Mouse (Mus musculus) CH12.LX (cell line): ENCODE data around the gene Fbxw11. TPM values are rescaled to one million over a fixed set of nuclear protein-coding genes. Genes with fewer than 3 reads are reported as not detected.

Source experiments
- DNase-seq: peaks from one replicate; pipeline ENCODE4 v3.0.0-alpha.2; 2013; ENCODE audit errors: extremely low read depth
- H3K27ac ChIP-seq: 2 replicates; pipeline ENCODE4 v1.5.1; 2012; ENCODE audit warnings: low read depth, mild to moderate bottlenecking, control low read depth, moderate library complexity; ENCODE audit not compliant: insufficient read depth
- H3K27me3 ChIP-seq: replicated peaks from 2 replicates; pipeline ENCODE3; 2012; ENCODE audit warnings: inconsistent platforms
- H3K36me3 ChIP-seq, 2 experiments: replicated peaks in 1 of 2; 2 replicates each; pipeline versions ENCODE3 to v1.6.1; 2012; ENCODE audit warnings: inconsistent platforms in 1 of 2, low read length in 1 of 2, mild to moderate bottlenecking in 1 of 2, mixed read lengths in 1 of 2, moderate library complexity in 1 of 2; ENCODE audit not compliant: control insufficient read depth in 1 of 2, insufficient read depth in 1 of 2
- H3K4me1 ChIP-seq, 2 experiments: 2 replicates each; pipeline ENCODE4 v1.6.1; 2012; ENCODE audit warnings: inconsistent platforms in 1 of 2, moderate library complexity in 1 of 2; ENCODE audit not compliant: insufficient read depth in 2 of 2, control insufficient read depth in 1 of 2
- H3K4me2 ChIP-seq: 2 replicates; pipeline ENCODE4 v1.6.1; 2012; ENCODE audit warnings: low read depth, mild to moderate bottlenecking, control low read depth; ENCODE audit not compliant: poor library complexity, insufficient read depth, severe bottlenecking
- H3K4me3 ChIP-seq, 3 experiments: fragments of 150-350 bp in 1 of 3; sonication (generic) in 1 of 3; replicated peaks in 1 of 3; 2 replicates each; pipeline versions ENCODE3 to v1.5.1; 2011 to 2012; ENCODE audit warnings: low read depth in 2 of 3, low read length in 2 of 3, mild to moderate bottlenecking in 2 of 3, moderate library complexity in 2 of 3, control low read depth in 1 of 3, improper control_type of control experiment in 1 of 3, inconsistent platforms in 1 of 3, mixed read lengths in 1 of 3; ENCODE audit not compliant: poor library complexity in 1 of 3
- H3K79me2 ChIP-seq: replicated peaks from 2 replicates; pipeline ENCODE4 v1.6.1; 2012; ENCODE audit warnings: mild to moderate bottlenecking, moderate library complexity; ENCODE audit not compliant: control insufficient read depth, poor library complexity, insufficient read depth, severe bottlenecking; ENCODE audit errors: extremely low read depth
- H3K9ac ChIP-seq: 2 replicates; pipeline ENCODE4 v1.6.1; 2012; ENCODE audit warnings: low read depth, mild to moderate bottlenecking, control low read depth, moderate library complexity; ENCODE audit not compliant: insufficient read depth
- H3K9me3 ChIP-seq: replicated peaks from 2 replicates; pipeline ENCODE3; 2012; ENCODE audit warnings: low read length, inconsistent platforms, mixed read lengths
- BHLHE40 ChIP-seq: IDR thresholded peaks from 2 replicates; pipeline ENCODE4 v1.6.1; 2011; ENCODE audit warnings: mild to moderate bottlenecking, low read depth, low read length, improper control_type of control experiment
- CHD1 ChIP-seq: IDR thresholded peaks from 2 replicates; pipeline ENCODE4 v1.6.1; 2012; ENCODE audit warnings: low read depth, low read length, improper control_type of control experiment, inconsistent platforms
- CHD2 ChIP-seq: IDR thresholded peaks from 2 replicates; pipeline ENCODE4 v1.6.1; 2011; ENCODE audit warnings: low read length, improper control_type of control experiment
- CTCF ChIP-seq, 2 experiments: IDR thresholded peaks in 1 of 2; conservative IDR thresholded peaks in 1 of 2; 2 replicates each; pipeline ENCODE4 v1.5.1; 2011 to 2012; ENCODE audit warnings: low read depth in 2 of 2, low read length in 2 of 2, improper control_type of control experiment in 1 of 2, inconsistent platforms in 1 of 2, mild to moderate bottlenecking in 1 of 2, moderate library complexity in 1 of 2
- E2F4 ChIP-seq: IDR thresholded peaks from 2 replicates; pipeline ENCODE4 v1.6.1; 2011; ENCODE audit warnings: low read depth, low read length, improper control_type of control experiment; ENCODE audit not compliant: insufficient replicate concordance
- ELF1 ChIP-seq: IDR thresholded peaks from 2 replicates; pipeline ENCODE4 v1.6.1; 2014; ENCODE audit warnings: low read depth, mild to moderate bottlenecking, inconsistent platforms, low read length, improper control_type of control experiment
- ETS1 ChIP-seq: conservative IDR thresholded peaks from 2 replicates; pipeline ENCODE4 v1.6.1; 2012; ENCODE audit warnings: low read depth, mild to moderate bottlenecking, inconsistent platforms, low read length, improper control_type of control experiment, moderate library complexity
- HCFC1 ChIP-seq: IDR thresholded peaks from 2 replicates; pipeline ENCODE4 v1.6.1; 2012; ENCODE audit warnings: low read depth, mild to moderate bottlenecking, inconsistent platforms, low read length, improper control_type of control experiment
- IRF4 ChIP-seq: IDR thresholded peaks from 2 replicates; pipeline ENCODE4 v1.6.1; 2014; ENCODE audit warnings: low read depth, mild to moderate bottlenecking, inconsistent platforms, low read length, improper control_type of control experiment
- JUN ChIP-seq: IDR thresholded peaks from 2 replicates; pipeline ENCODE4 v1.6.1; 2011; ENCODE audit warnings: low read depth, mild to moderate bottlenecking, low read length, improper control_type of control experiment, moderate library complexity; ENCODE audit not compliant: insufficient read depth
- KAT2A ChIP-seq: IDR thresholded peaks from 2 replicates; pipeline ENCODE4 v1.6.1; 2012; ENCODE audit warnings: low read length, improper control_type of control experiment, inconsistent platforms; ENCODE audit not compliant: insufficient replicate concordance
- MAFK ChIP-seq: IDR thresholded peaks from 2 replicates; pipeline ENCODE4 v1.6.1; 2011; ENCODE audit warnings: low read length, improper control_type of control experiment; ENCODE audit not compliant: insufficient replicate concordance
- MAX ChIP-seq: IDR thresholded peaks from 2 replicates; pipeline ENCODE4 v1.6.1; 2011; ENCODE audit warnings: low read length, improper control_type of control experiment
- NELFE ChIP-seq: IDR thresholded peaks from 2 replicates; pipeline ENCODE4 v1.6.1; 2011; ENCODE audit warnings: low read depth, low read length, improper control_type of control experiment
- POLR2A ChIP-seq: IDR thresholded peaks from 2 replicates; pipeline ENCODE4 v1.6.1; 2011; ENCODE audit warnings: low read depth, mild to moderate bottlenecking, improper control_type of control experiment, low read length
- POLR2AphosphoS2 ChIP-seq: IDR thresholded peaks from 2 replicates; pipeline ENCODE4 v1.6.1; 2011; ENCODE audit warnings: low read depth, low read length, improper control_type of control experiment
- RAD21 ChIP-seq: IDR thresholded peaks from 2 replicates; pipeline ENCODE4 v1.6.1; 2011; ENCODE audit warnings: low read depth, mild to moderate bottlenecking, low read length, improper control_type of control experiment, moderate library complexity
- SMC3 ChIP-seq: IDR thresholded peaks from 2 replicates; pipeline ENCODE4 v1.6.1; 2011; ENCODE audit warnings: low read depth, low read length, improper control_type of control experiment
- TBP ChIP-seq: conservative IDR thresholded peaks from 2 replicates; pipeline ENCODE4 v1.6.1; 2011; ENCODE audit warnings: low read depth, low read length, improper control_type of control experiment
- USF1 ChIP-seq: IDR thresholded peaks from 2 replicates; pipeline ENCODE4 v1.6.1; 2014; ENCODE audit warnings: low read depth, mild to moderate bottlenecking, inconsistent platforms, low read length, improper control_type of control experiment
- USF2 ChIP-seq: conservative IDR thresholded peaks from 2 replicates; pipeline ENCODE4 v1.6.1; 2011; ENCODE audit warnings: low read depth, low read length, improper control_type of control experiment
- ZC3H11A ChIP-seq: IDR thresholded peaks from 2 replicates; pipeline ENCODE4 v1.6.1; 2012; ENCODE audit warnings: low read depth, mild to moderate bottlenecking, inconsistent platforms, low read length, improper control_type of control experiment
- ZNF384 ChIP-seq: IDR thresholded peaks from 2 replicates; pipeline ENCODE4 v1.6.1; 2012; ENCODE audit warnings: low read depth, low read length, improper control_type of control experiment, inconsistent platforms
- dilution Hi-C: fragments of 300-500 bp; cut with MboI; formaldehyde crosslinking; loops from 2 replicates; pipeline ENCODE4 v1.14.3; 2020; ENCODE audit warnings: low sequenced_read_pairs; ENCODE audit not compliant: extremely low pct_unique_long_range_greater_than_20kb, extremely low pct_ligation_motif_present
- in situ Hi-C: fragments of 300-500 bp; cut with MboI; formaldehyde crosslinking; loops from 3 replicates; pipeline ENCODE4 v1.14.3; 2019; ENCODE audit warnings: low sequenced_read_pairs, low pct_ligation_motif_present, low pct_unique_long_range_greater_than_20kb, mixed read lengths
- polyA plus RNA-seq: library from polyadenylated mRNA; unstranded; fragments of >175 nt; gene quantifications from 2 replicates; pipeline ENCODE4 v1.2.1, GENCODE M21; 2012; ENCODE audit warnings: low read depth; ENCODE audit not compliant: insufficient read length
- total RNA-seq, 2 experiments: library from RNA; depleted of rRNA; stranded (reverse); fragments of 300-350 nt in 1 of 2; fragments of >200 nt in 1 of 2; gene quantifications; 2 replicates each; pipeline ENCODE4 v1.2.3; 2012 to 2014

The Fbxw11 gene
- total and polyA plus RNA-seq, 3 experiments, result 54.5 to 85.0 (median 58.5) TPM

DNA sequence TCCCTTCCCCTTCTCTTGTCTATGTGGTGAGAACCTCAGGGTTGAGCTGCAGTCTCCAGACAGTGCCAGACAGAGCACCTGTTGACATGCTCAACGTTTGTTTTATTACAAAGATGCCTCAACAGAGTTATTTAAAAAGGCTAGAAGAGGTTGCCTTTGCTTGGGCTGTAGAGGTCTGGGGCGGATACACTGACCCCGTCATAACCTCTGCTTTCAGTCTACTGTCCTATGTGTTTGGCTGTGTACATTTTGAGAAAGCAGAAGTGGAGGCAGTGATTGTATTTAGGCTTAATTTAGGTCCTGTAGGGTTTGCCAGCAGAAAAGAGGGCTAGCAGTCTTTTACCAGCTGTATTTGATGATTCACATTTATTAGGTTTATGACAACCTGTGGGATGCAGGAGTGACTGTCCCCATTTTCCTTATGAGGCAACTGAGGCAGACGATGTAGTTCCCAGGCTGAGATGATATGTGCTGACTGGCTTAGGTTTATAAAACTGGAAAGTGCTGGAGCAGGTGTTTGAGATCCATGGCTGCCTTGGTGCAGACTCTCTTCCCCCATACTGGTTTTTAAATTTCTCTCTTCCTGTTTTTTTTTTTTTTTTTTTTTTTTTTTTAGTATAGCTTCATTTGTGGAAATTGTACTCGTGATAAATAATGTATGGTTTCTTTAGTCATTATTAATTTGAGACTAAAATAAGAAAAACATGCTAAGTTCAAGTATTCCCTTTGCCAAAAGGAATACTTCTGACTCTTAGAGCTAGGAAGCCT is 40.0 kb downstream of the Fbxw11 start:
- Histone ChIP-seq H3K79me2 (peaks cover 55% of the 10 kb centered on the region), H3K27me3 (no peaks in the 10 kb centered on the region), H3K4me3 (no peak overlapping the region), H3K27ac (no peak overlapping the region), H3K9me3 (no peaks in the 10 kb centered on the region), H3K4me2 (no peak overlapping the region), H3K36me3 (peaks cover 0 to 12% of the 10 kb centered on the region in 2 experiments), H3K4me1 (peaks cover under 1 to 79% of the 10 kb centered on the region in 2 experiments; a peak in 2 of 4 replicates), H3K9ac (no peak overlapping the region)
- in situ Hi-C loops (no loop called here), dilution Hi-C loops (no loop called here)
- no peak for TF ChIP-seq MAFK
- TF ChIP-seq ZNF384, result peak; percentile 80
- DNase-seq, result no peak

DNA sequence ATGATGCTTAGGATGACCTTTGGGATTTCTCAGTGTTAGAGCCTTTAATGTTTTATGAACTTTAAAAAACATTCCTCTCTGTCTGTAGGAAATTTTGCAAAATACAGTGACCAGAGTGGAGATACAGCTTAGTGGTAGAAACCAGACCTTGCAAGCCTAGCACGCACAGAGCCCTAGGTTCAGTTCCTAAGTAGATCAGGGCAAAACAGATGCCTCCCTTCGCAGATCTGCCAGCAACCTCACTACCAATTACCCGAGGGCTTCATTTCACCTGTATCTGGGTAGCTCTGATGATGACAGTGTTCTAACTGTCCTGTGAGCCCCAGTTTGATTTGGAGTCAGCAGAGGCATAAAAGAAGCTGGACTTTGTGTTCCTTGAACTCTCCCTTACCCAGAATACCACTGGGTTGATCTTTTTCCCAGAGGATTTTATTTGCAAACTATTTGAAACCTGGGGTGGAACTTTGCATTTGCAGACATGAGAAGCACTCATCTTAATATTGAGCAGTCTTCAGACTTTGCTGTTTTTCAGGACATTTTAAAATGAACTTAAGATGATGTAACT is 42.2 kb downstream of the Fbxw11 start:
- Histone ChIP-seq H3K4me2 (no peak overlapping the region), H3K79me2 (peaks cover 52% of the 10 kb centered on the region), H3K4me1 (peaks cover 5 to 90% of the 10 kb centered on the region in 2 experiments; a peak in 3 of 4 replicates), H3K4me3 (no peak overlapping the region), H3K9me3 (no peaks in the 10 kb centered on the region), H3K27ac (no peak overlapping the region), H3K27me3 (no peaks in the 10 kb centered on the region), H3K9ac (no peak overlapping the region)
- DNase-seq, result no peak
- dilution Hi-C loops, result no loop called here
- TF ChIP-seq ZC3H11A, result no peak
- TF ChIP-seq, all 38 proteins: peak for 0
- in situ Hi-C loops, result no loop called here
- peaks cover 0 to 16% of the 10 kb centered on the region in 2 experiments for H3K36me3 ChIP-seq

- Histone ChIP-seq H3K4me2 (no peak overlapping the region), H3K36me3 (peaks cover 0 to 22% of the 10 kb centered on the region in 2 experiments), H3K9me3 (no peaks in the 10 kb centered on the region), H3K9ac (no peak overlapping the region), H3K4me1 (peaks cover 5 to 90% of the 10 kb centered on the region in 2 experiments), H3K27ac (no peak overlapping the region), H3K4me3 (no peak overlapping the region), H3K27me3 (no peaks in the 10 kb centered on the region), H3K79me2 (peaks cover 44% of the 10 kb centered on the region)
- TF ChIP-seq MAX (no peak), USF1 (no peak), JUN (no peak), IRF4 (no peak), E2F4 (no peak), POLR2AphosphoS2 (no peak), BHLHE40 (no peak), CHD1 (no peak), CTCF (conservative IDR thresholded peaks at IDR 0.05 in 1 of 2, IDR thresholded peaks at IDR 0.05 in 1 of 2; ENCODE audit: low read depth in 2 of 2, low read length in 2 of 2) (no peak), USF2 (no peak), CHD2 (no peak), TBP (no peak), NELFE (no peak), ETS1 (no peak), KAT2A (no peak), HCFC1 (no peak), ELF1 (no peak), RAD21 (no peak), SMC3 (no peak), POLR2A (no peak)
- dilution Hi-C loops, result no loop called here
- in situ Hi-C loops, result no loop called here
- DNase-seq, result no peak
These were observed 45.8 kb downstream of the Fbxw11 start for GRCm38 (mm10) chr11:32688245-32688855.
